Mouse (Mus musculus): Measurements from ENCODE around the gene Cadm2. TPM values are rescaled to one million over a fixed set of nuclear protein-coding genes. Genes with fewer than 3 reads are reported as not detected.

The Cadm2 gene
- polyA plus RNA-seq, 1 experiment from 2014 or later = 3.4 TPM

- 69% methylated on average over 7 of the region's 7 CpGs for WGBS
- H3K36me3 ChIP-seq = no peaks in the 10 kb centered on the region
- no peaks in the 10 kb centered on the region for H3K9me3 ChIP-seq
- no peaks in the 10 kb centered on the region for H3K27me3 ChIP-seq
- no peak overlapping the region for H3K4me2 ChIP-seq (replicated peaks)
- no peak overlapping the region for H3K27ac ChIP-seq
- no peaks in the 10 kb centered on the region for H3K4me1 ChIP-seq
- ATAC-seq (ENCODE audit: low FRiP score, low read depth) = no peak
- no peak overlapping the region for H3K9ac ChIP-seq
- no peak overlapping the region for H3K4me3 ChIP-seq
These were observed 633.8 kb downstream of the Cadm2 start for GRCm38 (mm10) chr16:66986879-66987278.

DNA sequence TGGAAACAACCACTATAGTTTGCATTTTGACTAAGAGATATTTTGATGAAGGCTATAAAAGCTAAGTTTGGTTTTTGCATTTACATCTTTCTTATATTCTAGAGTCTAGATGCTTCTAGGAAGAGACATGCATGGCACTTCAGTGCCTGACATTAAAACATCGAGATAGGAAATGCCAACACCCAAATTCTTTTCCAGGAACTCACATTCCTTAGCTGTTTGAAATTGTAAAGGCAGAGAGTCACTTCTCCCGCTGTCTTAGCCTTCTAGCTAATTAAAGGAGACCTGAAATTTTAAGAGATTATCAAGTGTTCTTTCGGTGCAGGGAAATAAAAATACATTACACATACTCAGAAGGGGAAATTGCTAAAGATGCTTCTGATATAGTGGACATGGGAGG lies 649.8 kb downstream of the Cadm2 start:
- WGBS = 47% methylated on average over 3 of the region's 3 CpGs
- no peak for ATAC-seq (ENCODE audit: low FRiP score, low read depth)
- Histone ChIP-seq H3K4me2 (replicated peaks) (no peak overlapping the region), H3K36me3 (no peaks in the 10 kb centered on the region), H3K27ac (no peak overlapping the region), H3K4me3 (no peak overlapping the region), H3K9me3 (no peaks in the 10 kb centered on the region), H3K27me3 (no peaks in the 10 kb centered on the region), H3K4me1 (no peaks in the 10 kb centered on the region), H3K9ac (no peak overlapping the region)

DNA sequence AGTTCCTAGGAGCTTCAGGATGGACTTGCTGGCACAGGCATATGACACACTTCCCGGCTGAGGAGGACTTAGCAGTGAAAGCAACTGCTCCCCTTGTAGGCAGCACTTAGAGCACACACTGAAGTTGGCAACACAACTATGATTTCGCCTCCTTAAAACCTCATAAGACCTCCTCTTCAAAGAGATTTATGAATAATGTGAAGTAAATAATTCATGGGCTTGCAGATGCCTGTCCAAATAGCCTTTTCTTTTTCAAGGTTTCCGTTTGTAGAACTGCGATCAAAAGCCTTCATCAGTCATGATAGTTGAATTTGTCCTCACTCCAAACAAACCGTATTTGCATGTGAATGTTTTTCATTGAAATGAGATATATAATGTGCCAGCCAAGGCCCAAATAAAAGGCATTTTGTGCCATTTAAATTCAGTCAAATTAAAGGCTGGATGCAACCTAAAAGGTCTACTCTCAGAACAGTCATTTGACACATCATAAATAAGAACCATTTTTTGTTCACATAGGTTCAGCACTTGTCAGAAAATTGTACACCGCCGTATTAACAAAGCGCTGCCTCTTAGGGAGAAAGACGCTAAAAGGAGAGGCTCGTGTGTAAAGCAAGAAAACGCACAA lies 651.1 kb downstream of the Cadm2 start:
- Histone ChIP-seq H3K27ac (no peak overlapping the region), H3K4me2 (replicated peaks) (no peak overlapping the region), H3K9ac (no peak overlapping the region), H3K4me1 (no peaks in the 10 kb centered on the region), H3K27me3 (no peaks in the 10 kb centered on the region), H3K36me3 (no peaks in the 10 kb centered on the region), H3K9me3 (no peaks in the 10 kb centered on the region), H3K4me3 (no peak overlapping the region)
- 71% methylated on average over 11 of the region's 11 CpGs for WGBS
- ATAC-seq (ENCODE audit: low FRiP score, low read depth) = no peak

- no peak for ATAC-seq (ENCODE audit: low FRiP score, low read depth)
- H3K4me1 ChIP-seq = no peaks in the 10 kb centered on the region
- H3K4me3 ChIP-seq = no peak overlapping the region
- H3K4me2 ChIP-seq (replicated peaks) = no peak overlapping the region
- H3K27ac ChIP-seq = no peak overlapping the region
- no peaks in the 10 kb centered on the region for H3K27me3 ChIP-seq
- H3K9ac ChIP-seq = no peak overlapping the region
- no peaks in the 10 kb centered on the region for H3K36me3 ChIP-seq
- WGBS = 74% methylated on average over 5 of the region's 5 CpGs
- no peaks in the 10 kb centered on the region for H3K9me3 ChIP-seq
These were observed 652.4 kb downstream of the Cadm2 start for GRCm38 (mm10) chr16:66968336-66968735.

DNA sequence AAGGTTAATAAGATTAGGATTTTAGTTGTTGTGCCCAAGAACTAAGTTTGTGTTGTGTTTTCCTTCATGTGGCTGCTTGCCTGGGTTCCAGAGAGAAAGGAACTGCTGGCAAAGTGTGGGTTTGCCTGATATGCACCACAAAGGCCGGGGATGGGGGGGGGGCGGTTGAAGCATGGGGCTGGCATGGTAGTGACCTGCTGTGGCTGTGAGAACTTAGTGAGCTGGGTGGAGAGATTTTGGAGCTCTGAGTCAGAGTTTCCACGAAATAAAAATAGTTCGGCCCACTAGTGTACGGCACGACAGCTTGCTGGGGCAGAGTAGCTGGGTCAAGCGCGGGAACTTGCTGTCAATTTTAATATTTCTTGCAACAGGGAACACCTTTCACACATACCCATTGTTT lies 653.0 kb downstream of the Cadm2 start:
- WGBS = 79% methylated on average over 8 of the region's 8 CpGs
- H3K9me3 ChIP-seq = no peaks in the 10 kb centered on the region
- H3K36me3 ChIP-seq = no peaks in the 10 kb centered on the region
- ATAC-seq (ENCODE audit: low FRiP score, low read depth) = no peak
- H3K27me3 ChIP-seq = no peaks in the 10 kb centered on the region
- H3K4me3 ChIP-seq = no peak overlapping the region
- H3K4me1 ChIP-seq = no peaks in the 10 kb centered on the region
- H3K9ac ChIP-seq = no peak overlapping the region
- no peak overlapping the region for H3K4me2 ChIP-seq (replicated peaks)
- no peak overlapping the region for H3K27ac ChIP-seq

DNA sequence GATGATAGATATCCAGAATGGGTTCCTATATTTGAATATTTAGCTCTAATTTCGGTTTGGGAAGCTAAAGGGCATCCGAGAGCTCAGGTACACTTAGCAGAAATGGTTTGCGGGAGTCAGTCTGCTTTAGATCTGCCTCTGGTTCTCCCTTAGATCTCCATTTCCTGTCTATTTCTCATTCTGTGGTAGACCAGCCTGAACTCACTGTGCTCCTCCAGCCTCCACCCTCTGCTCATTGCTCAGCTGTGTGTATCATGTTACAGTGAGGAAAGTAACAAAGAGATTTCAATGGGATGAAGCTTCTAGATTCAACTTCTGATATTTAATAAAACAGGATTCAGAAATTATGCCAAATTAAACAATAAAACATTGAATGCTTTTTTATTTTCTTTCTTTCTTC lies 661.6 kb downstream of the Cadm2 start:
- 49% methylated on average over 3 of the region's 3 CpGs for WGBS
- Histone ChIP-seq H3K9ac (no peak overlapping the region), H3K4me1 (no peaks in the 10 kb centered on the region), H3K4me2 (replicated peaks) (no peak overlapping the region), H3K9me3 (no peaks in the 10 kb centered on the region), H3K27me3 (no peaks in the 10 kb centered on the region), H3K36me3 (no peaks in the 10 kb centered on the region), H3K27ac (no peak overlapping the region), H3K4me3 (no peak overlapping the region)
- no peak for ATAC-seq (ENCODE audit: low FRiP score, low read depth)

GRCm38 (mm10) chr16:66955876-66956275 lies 664.8 kb downstream of the Cadm2 start:
- Histone ChIP-seq H3K4me2 (replicated peaks) (no peak overlapping the region), H3K36me3 (no peaks in the 10 kb centered on the region), H3K9ac (no peak overlapping the region), H3K27me3 (no peaks in the 10 kb centered on the region), H3K4me1 (no peaks in the 10 kb centered on the region), H3K4me3 (no peak overlapping the region), H3K27ac (no peak overlapping the region), H3K9me3 (no peaks in the 10 kb centered on the region)
- WGBS = 68% methylated on average over 2 of the region's 2 CpGs
- ATAC-seq (ENCODE audit: low FRiP score, low read depth) = no peak

- Histone ChIP-seq H3K4me1 (no peaks in the 10 kb centered on the region), H3K36me3 (no peaks in the 10 kb centered on the region), H3K4me3 (no peak overlapping the region), H3K9me3 (no peaks in the 10 kb centered on the region), H3K27ac (no peak overlapping the region), H3K9ac (no peak overlapping the region), H3K4me2 (replicated peaks) (no peak overlapping the region), H3K27me3 (no peaks in the 10 kb centered on the region)
- WGBS = 88% methylated on average over 6 of the region's 6 CpGs
- no peak for ATAC-seq (ENCODE audit: low FRiP score, low read depth)
These were observed 684.4 kb downstream of the Cadm2 start for GRCm38 (mm10) chr16:66936332-66936731.

DNA sequence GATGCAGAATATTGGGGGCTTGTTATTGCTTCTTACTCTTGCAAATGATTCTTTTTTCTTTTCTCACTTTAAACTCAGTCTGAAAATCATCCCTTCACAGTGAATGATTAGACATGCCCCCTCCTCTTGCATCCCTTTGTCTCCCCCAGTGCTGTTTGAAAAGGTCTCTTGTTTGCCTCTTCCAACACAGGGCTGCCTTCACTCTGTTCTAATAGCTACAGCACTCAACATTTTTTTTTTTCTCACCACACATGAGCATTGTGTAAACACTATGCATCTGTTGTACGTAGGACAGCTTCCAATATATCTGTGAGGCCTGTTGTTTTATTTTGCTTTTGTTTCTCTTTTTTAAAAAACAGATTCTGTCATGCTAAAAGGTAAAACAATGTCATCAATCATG lies 695.2 kb downstream of the Cadm2 start:
- ATAC-seq (ENCODE audit: low FRiP score, low read depth) = no peak
- no peaks in the 10 kb centered on the region for H3K36me3 ChIP-seq
- no peak overlapping the region for H3K4me3 ChIP-seq
- H3K4me1 ChIP-seq = peaks cover under 1% of the 10 kb centered on the region; the same call in 1 of the 2 replicates
- no peak overlapping the region for H3K9ac ChIP-seq
- 66% methylated on average over 1 of the region's 1 CpGs for WGBS
- no peak overlapping the region for H3K4me2 ChIP-seq (replicated peaks)
- no peaks in the 10 kb centered on the region for H3K27me3 ChIP-seq
- H3K9me3 ChIP-seq = no peaks in the 10 kb centered on the region
- H3K27ac ChIP-seq = no peak overlapping the region

DNA sequence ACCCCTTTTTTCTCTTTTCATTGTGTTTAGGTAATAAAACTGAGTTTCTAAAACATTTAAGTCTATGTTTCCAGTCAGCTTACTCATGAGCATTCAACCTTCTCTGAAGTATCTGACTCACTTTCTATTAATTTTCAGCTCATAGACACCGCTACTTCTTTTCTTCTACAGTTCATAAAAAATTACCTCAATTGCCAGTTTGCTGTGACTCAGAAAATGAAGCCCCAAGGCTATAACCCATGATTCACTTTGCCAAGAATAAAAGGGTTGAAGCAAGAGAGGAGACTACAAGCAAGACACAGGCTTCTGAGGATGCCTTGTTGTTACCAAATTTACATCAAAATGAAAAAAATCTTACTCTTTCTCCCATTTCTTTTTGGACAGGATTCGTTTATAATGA lies 698.0 kb downstream of the Cadm2 start:
- no peak overlapping the region for H3K4me3 ChIP-seq
- 67% methylated on average over 2 of the region's 2 CpGs for WGBS
- ATAC-seq (ENCODE audit: low FRiP score, low read depth) = no peak

DNA sequence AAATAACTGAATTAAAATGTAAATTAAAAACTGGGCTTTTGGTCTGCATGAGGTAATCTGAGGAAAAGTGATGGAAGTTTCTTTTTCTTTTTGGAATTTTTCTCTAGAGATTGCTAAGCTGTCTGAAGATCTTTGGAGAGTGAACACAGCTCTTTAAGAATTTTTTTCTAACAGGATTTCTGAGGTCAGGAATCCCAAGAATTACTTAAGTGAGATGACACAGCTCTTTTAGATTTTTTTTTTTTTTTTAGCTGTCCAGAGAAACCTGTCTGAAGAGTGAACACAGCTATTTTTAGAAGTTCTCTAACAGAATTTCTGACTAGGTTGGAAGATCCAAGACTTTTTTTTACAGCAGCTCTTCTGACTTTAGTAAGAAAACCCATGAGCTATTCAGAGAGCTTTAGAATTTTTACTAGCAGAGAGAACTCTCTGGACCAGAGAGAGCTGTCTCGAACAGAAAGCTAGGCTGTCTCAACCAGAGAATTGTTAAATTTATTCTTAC lies 699.2 kb downstream of the Cadm2 start:
- no peak for ATAC-seq (ENCODE audit: low FRiP score, low read depth)
- Histone ChIP-seq H3K36me3 (no peaks in the 10 kb centered on the region), H3K4me2 (replicated peaks) (no peak overlapping the region), H3K4me1 (peaks cover 4% of the 10 kb centered on the region; the same call in 1 of the 2 replicates), H3K27me3 (no peaks in the 10 kb centered on the region), H3K27ac (no peak overlapping the region), H3K9me3 (no peaks in the 10 kb centered on the region), H3K4me3 (no peak overlapping the region), H3K9ac (no peak overlapping the region)
- 68% methylated on average over 1 of the region's 1 CpGs for WGBS

More for the DNA sequence above, 698.0 kb downstream of the Cadm2 start:
- H3K4me1 ChIP-seq = peaks cover 4% of the 10 kb centered on the region; the same call in 1 of the 2 replicates
- no peak overlapping the region for H3K27ac ChIP-seq
- H3K27me3 ChIP-seq = no peaks in the 10 kb centered on the region
- H3K4me2 ChIP-seq (replicated peaks) = no peak overlapping the region
- H3K9ac ChIP-seq = no peak overlapping the region
- no peaks in the 10 kb centered on the region for H3K36me3 ChIP-seq
- no peaks in the 10 kb centered on the region for H3K9me3 ChIP-seq

GRCm38 (mm10) chr16:66919889-66920402 lies 700.8 kb downstream of the Cadm2 start:
- WGBS = 25% methylated on average over 12 of the region's 12 CpGs

GRCm38 (mm10) chr16:66901801-66902200 lies 718.9 kb downstream of the Cadm2 start:
- Histone ChIP-seq H3K27ac (no peak overlapping the region), H3K4me3 (no peak overlapping the region), H3K4me1 (no peaks in the 10 kb centered on the region), H3K9ac (no peak overlapping the region), H3K4me2 (replicated peaks) (no peak overlapping the region), H3K9me3 (no peaks in the 10 kb centered on the region), H3K27me3 (no peaks in the 10 kb centered on the region), H3K36me3 (no peaks in the 10 kb centered on the region)
- no peak for ATAC-seq (ENCODE audit: low FRiP score, low read depth)
- WGBS = 79% methylated on average over 3 of the region's 3 CpGs

More at GRCm38 (mm10) chr16:66919889-66920402, 700.8 kb downstream of the Cadm2 start:
- no peak overlapping the region for H3K9ac ChIP-seq
- no peak overlapping the region for H3K27ac ChIP-seq
- peak; percentile 64; the same call in 1 of the 2 replicates for ATAC-seq (ENCODE audit: low FRiP score, low read depth)
- H3K4me1 ChIP-seq = peaks cover 4% of the 10 kb centered on the region; the same call in 1 of the 2 replicates
- H3K4me3 ChIP-seq = no peak overlapping the region
- 0 out of 2 replicates have a peak overlapping the region, but pooled peaks have one; percentile 14 for H3K4me2 ChIP-seq (replicated peaks)
- no peaks in the 10 kb centered on the region for H3K36me3 ChIP-seq
- H3K9me3 ChIP-seq = no peaks in the 10 kb centered on the region
- no peaks in the 10 kb centered on the region for H3K27me3 ChIP-seq
